Mouse (Mus musculus): Measurements from ENCODE around the gene Dnah14.

The Dnah14 gene

DNA sequence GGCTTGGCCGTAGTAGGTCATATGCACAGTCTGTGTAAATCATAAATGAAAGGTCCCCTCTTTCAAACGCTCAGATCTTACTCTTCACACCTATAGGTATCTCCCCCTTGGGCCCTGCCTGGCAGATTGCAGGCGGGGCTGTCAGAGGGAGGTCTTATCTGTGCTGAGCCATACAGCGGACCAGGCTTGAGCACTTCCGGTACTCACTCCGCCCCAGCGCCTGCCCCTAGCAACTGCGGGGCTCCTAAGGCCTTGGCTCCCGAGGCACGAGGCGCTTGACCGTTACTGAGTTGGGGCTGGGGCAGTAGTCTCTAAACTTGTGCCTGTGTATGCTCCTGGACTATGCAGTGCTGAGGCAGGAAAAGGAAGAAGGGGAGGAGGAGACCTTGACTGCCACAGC, at the start of gene Dnah14:
Gene Dnah14 (plus strand): TSS at position 238 of the 400 bp plus-strand sequence.
- no peak for DNase-seq (ENCODE audit: extremely low read depth, insufficient read length, low spot score)

DNA sequence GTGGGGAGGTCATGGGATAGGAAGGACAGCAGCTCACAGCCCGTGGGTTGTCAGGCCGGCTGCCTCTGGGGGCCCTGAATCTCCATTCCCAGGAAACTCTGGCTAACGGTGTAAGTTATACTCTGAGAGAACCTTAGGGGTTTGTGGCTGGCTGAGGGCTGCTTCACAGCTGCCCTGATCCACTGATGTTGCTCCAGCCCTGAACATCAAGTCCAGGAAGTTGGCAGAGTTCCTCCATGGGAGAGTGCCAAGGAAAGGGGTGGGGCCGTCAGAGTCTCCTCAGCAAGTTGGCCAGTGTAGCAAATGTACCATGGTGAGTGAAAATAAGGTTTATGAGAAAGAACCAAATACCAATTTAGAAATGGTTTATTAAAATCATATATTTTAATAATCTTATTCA, 47.0 kb upstream of the Dnah14 start:
- DNase-seq (ENCODE audit: extremely low read depth, insufficient read length, low spot score), result peak; percentile 74

DNA sequence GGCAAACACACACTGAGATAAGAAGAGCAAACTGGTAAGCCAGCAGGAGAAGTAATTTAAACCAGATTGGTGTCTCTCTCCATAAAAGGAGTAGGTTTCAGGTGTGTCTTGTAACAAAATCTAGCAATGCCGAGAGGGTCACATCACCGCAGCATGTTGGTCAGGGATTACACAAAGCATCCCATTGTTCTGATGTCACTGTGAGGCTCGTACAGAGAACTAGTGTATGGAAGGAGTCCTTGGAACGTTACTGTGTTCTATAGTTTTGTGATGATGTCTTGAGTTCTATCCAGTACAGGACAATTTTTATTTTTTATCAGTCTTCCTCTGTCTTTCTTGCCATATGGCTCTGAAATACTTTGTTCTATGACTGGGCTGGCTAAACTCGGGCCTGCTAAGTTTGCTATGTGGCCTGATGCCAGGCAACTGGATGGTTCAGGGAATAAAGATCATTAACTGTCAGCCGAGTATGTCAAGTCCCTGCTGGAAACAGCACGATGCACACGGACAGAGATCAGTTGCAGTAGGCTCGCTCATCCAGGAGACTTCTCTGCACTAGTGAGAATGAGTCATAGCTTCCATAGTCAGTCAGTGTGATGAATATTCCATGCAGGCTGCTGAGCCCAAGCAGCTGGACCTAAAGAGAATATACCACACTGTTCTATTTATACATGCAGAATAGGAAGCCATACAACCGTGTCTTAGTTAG, 41.0 kb upstream of the Dnah14 start:
- DNase-seq (ENCODE audit: extremely low read depth, insufficient read length, low spot score), result peak; percentile 38

DNA sequence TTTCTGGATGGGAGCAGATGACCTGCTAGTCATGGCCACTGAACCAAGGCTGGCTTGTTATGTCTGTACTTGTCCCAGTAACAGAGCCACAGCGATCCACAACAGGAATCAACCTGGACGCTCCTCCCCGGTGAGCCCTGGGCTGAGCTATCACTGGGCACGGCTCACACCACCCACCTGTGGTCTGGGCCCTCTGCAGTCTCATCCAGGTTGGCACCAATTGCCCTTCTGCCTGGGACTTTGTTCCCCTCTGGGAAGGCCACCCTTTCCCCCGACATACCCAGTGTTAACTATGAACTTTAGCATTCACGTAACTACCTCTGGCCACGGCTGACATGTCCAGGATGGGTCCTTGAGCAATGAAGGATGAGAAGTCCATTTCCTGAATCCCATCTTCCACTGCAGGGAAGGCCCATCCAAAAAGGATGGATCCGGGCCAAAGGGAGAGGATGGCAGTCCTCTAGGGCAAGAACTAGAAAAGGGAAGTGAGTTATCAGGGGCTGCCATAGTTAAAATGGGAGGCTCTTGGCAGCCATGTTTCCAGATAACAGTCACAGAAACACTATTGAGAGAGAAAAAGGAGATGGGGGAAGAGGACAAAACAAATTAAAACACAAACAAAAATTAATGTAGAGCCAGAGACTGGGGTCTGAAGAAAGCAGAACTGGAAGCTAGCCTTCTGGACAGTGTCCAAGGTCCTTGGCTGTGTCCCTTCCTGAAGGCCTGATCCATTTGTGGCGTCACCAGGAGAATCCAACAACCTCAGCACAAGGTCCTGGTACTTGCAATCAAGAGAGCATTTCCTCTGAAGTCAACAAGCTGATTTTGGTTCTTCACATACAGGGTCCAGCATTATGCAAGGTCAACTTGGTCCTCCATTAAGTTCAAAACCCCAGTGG, 38.5 kb upstream of the Dnah14 start:
- no peak for DNase-seq (ENCODE audit: extremely low read depth, insufficient read length, low spot score)

DNA sequence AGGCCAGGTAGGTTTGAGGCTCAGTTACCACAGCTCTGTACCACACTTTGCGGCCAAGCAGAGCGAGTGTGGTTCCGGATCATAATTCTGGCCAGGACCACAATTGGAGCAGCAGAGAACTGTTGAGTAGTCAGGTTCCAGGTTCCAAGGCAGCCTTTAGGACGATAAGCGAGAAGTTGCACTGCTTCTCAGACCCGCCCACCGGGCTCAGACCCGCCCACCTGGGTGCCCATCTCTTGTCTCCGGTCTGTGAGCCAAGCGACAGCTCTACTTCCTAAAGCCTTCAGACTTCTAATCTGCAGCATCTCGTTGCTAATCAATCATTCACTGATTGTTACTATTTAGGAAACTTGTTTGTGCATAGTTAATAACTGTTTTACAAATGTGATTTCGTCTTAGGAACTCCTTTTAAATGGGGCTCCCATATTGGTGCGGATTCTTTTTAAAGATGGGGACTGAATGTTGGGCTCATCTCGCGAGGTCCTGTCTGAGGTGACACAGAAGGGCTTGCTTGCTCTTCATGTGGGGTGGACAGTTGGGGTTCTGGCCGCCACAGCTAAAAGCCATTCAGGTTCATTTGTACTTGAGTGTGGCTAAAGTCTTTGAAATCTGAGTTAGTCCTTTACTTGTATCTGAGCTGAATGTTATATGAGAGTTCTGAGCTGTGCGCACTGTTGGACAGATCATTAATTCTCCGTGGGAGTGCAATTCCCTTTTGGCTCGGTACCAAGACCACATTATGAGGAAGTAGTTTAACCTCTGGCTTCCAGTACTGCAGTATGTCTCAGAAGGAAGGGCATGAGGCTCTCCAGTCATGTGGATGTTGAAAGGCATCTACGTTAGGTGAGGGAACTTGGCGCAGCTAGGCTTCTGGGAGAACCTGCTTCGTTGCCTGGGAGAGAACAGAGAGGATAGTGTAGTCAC, 36.3 kb upstream of the Dnah14 start:
- DNase-seq (ENCODE audit: extremely low read depth, insufficient read length, low spot score), result no peak

DNA sequence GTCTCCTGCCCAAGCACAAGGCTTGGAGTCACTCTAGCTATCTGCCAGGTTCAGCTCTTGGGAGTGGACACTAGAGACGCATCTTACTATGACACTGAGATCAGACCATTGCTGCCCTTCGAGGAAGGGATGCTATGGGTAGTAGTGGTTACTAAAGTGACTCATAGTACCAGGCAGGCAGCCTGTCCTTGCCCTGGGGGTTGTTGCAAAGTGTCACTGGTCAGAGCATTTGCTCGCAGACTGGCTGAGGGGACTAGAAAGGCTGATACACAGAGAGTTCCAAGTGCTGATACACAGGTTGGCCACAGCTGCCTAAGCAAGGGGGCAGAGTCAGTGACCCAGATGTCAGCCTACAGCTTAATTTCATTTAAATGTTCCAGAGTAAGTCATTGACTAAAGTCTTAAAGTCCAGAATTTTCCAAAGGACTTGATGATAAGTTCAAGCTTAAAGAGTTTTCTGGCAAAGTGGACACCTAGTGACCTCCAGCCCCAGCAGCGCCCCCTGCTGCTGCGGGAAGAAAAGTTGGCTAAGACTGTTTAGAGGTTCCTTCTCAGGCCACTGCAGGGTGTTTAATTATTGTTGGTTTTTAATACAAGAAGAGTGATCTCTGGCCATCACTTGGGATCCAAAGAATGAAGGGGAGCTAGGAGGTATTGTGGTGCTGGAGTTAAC, 32.5 kb upstream of the Dnah14 start:
- peak; percentile 48 for DNase-seq (ENCODE audit: extremely low read depth, insufficient read length, low spot score)

DNA sequence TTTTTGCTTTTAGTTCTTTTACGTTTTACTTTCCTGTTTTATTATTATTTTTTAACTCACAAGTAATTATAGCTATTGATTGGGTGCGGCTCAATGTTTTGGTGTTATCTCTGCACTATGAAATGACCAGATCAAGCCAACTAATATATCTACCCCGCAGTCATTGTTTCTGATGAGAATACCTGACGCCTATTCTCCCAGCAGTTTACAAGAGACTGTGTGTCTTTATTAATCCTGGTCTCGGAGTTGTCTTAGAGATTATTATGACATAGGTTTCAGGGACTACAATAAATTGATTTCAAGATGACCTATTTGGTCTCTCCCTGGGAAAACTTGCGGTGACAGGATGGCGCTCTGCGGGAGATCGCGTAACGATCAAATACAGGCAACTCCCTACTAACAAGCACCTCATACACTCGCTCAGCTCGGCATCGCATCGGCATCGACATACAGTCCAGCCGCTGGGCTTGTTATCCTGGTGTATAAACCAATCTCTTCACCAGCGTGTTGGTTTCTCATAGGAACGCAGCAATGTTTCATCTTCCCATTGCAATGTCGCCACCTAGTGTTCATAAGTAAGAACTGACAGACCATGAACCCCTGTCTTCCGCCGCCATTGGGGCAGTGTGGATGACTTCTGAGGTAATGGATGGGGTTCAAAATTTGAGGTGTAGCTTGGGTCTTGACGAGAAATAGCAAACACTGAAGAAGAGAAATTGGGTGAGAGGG, 31.2 kb upstream of the Dnah14 start:
- peak; percentile 62 for DNase-seq (ENCODE audit: extremely low read depth, insufficient read length, low spot score)

DNA sequence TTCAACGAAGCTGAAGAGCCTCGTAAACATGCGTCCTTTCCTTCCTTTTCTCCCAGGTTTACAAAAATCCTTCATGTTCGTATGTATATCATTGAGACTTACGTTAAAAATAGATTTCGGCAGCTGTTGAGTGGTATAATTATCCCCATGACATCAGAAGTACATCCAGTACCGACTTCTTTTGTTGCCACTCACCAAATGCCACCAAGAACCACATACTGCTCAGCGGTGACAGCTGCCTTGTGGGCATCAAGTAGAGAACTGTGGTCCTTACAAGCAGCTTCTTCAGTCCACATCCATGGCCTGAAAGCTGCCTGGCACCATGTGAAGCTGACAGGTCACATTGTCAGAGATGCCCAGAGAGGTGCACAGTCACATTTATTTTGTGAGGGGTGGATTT, 26.4 kb upstream of the Dnah14 start:
- no peak for DNase-seq (ENCODE audit: extremely low read depth, insufficient read length, low spot score)

DNA sequence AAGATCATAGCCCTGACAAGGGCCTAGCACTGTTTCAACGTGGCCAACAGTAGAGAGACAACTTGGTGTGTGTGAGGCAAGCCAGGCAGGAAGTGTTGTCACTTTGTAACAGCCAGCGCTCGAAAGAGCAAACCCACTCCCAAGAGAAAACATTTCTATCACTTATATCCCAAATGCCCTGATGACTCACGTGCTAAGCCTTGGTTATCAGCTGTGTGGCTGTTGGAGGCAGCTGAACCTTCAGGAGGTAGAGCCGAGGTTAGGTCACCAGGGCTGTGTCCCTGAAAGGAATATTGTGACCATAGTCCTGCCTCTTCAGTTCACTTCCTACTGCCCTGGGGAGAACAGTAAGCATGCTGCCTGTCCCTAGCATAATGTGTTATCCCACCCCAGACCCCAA, 25.5 kb upstream of the Dnah14 start:
- DNase-seq (ENCODE audit: extremely low read depth, insufficient read length, low spot score), result no peak

DNA sequence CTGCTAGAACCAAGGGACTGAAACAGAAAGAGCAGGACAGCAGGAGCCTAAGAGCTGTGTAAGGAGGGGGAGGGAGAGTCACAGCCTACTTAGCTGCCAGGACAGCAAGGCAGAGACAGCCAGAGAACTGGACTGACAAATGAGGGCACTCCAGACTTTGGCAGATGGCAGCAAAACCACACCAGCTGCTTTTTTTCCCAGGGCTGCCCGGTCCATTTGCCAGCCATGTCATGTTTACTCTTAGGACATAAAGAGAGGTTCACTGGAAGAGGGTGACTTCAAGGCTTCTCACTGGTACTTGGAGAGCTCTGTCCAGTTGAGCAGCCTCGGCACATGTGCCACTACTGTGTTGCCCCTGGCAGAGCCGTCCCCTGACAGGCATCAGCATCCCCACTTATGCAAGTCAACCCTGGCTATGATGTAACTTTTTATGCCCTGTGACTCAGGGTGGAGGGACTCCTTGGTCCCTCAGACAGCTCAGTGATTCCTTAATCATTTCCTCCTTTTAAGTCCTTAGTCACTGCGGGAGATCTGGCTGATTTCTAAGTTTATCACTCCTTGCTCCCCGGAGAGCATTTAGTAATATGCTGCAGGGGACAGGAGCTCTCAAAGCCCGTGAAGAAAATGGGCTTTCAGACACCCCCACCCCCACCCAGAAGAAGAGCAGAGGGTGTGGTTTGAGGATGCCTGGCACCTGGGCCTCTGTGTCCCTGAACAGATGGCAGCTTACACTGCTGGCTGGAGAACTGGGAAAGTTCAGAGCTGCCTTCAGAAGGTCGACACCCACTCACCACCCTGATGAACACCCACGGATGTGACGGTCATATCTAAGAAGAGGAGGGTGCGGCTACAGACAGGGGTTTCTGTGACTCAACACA, 23.6 kb upstream of the Dnah14 start:
- DNase-seq (ENCODE audit: extremely low read depth, insufficient read length, low spot score), result peak; percentile 84

DNA sequence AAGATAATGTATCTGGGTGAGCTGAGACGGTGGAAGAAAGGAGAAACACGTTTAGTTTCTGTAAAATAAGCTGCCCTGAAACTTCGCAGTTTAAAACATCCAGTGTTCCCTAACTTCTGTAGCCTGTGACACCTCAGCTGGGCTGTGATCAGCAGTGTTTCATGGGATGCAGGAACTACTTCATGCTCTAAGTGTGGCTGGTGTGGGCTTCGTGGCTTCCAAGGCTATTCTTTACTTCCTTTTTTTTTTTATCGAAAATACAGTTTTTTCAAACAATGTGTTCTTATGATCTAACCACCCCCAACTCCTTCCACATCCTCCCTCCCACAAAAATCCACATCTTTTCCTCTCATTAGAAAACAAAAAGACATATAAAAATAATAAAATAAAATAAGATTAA, 20.9 kb upstream of the Dnah14 start:
- no peak for DNase-seq (ENCODE audit: extremely low read depth, insufficient read length, low spot score)

DNA sequence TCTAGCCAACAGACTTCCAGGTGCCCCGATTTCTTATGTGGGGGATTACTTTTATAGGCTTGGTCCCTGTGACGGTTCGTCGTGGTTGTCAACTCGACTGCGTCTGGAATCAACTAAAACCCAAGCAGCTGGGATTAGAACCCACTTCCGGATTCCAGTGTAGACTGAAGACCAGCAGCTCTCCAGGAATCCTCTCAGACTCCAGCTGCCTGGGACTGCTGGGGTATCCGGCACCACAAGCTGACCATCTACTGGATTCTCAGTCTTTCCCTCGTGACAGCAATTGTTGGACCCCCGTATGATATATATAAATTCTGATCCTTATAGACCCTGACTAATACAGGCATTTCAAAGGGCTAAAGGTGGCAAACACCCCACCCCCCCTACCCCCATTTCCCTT, 16.7 kb upstream of the Dnah14 start:
- no peak for DNase-seq (ENCODE audit: extremely low read depth, insufficient read length, low spot score)

DNA sequence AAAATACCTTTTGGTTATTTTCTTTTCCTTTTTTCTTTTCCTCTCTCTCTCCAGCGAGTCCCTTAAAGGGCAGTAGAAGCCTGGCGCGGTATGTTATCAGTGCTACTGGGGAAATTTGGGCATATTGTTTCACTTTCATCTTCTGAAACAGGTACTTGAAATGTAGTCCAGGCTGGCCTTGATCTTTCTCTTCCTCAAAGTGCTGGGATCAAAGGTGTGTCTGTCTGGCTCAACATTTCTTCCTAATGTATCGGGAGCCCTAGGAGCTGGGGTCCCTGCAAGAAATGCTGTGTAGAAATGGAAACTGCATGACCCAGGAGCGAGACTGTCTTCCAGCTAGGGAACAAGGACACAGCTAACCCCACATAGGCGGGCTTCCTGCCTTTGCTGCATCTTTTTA, 16.0 kb upstream of the Dnah14 start:
- no peak for DNase-seq (ENCODE audit: extremely low read depth, insufficient read length, low spot score)

DNA sequence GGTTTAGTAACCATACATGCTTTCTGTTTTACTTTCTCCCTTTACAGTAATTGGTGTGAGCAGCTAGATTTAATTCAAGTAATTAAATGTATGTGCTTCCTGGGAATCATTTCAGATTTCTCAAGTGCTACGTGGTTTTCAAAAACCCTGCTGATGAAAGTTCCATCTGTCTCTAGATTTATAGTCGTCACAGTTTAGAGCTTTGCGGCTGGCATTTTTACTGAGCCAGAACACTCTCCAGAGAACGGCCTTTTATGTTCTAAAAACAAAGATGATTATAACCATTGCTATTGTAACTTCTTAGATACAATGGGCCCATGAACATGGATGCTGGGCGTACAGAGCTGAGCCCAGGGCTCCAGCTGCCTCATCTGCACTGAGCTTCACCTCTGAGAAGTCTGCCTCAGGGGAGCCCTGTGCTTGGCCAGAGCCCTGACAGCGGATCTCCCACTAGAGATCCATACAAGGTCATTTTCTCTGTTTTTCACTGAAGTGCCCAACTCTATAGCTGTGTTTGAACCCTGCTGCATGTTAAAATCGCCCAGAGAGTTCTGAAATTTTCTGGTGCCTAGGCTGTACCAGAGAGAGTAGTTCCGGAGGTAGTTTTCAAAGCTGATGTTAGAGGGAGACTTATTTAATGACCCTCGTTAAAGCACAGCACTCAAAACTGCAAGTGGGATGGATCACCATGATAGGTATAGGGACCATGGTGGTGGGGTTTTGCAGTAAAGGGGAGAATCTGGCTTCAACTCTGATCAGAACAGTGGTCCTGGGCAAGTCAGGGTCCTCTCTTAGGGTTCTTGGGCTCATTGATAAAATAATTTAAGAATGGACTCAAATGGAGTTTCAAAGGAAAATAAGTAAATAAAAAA, 15.2 kb upstream of the Dnah14 start:
- no peak for DNase-seq (ENCODE audit: extremely low read depth, insufficient read length, low spot score)

DNA sequence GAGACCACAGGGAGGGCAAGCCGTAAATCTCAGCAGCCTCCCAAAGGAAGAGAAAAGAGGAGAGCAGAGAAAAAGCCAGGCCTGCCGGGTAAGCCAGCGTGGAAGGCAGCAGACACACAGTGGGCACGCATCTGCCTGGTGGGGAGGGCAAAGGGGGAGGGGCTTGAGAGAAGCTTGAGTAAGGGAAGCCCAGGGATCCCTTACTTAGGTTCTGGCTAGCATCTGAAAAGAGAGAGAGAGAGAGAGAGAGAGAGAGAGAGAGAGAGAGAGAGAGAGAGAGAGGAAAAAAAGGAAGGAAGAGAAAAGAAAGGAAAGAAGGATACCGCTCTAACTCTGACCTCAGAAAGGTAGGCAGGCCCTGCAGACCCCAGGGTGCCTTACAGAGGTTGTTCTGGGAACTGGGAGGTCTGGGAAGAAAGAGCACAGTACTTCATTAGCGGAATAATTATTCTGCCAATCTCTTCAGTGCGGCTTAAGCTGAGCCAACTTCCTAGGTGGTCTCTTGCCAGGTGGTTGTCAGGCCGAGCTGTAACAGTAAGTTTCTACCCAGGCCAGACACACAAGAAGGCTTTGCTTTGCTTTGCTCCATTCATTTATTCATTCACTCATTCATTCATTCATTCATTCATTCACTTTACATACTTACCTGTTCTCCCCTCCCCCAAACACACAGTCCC, 14.5 kb upstream of the Dnah14 start:
- no peak for DNase-seq (ENCODE audit: extremely low read depth, insufficient read length, low spot score)

DNA sequence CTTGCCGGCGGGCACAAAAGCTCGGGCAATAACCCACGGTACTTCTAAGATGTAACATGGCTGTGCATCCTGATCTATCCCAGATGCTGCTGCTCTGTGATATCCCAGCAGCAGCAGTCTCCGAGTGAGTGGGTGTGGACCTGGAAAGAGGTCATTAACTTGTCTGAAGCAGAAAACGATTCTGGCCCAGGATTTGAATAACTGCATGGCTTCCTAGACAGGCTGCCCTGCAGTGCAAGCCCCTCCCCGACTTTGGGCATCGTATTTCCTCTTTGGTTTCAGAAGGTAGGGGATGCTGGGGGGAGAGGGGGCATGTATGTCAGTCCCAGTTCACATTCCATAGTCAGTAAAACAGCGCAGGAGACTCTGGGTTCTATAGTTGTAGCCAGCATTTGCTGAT, 6.9 kb upstream of the Dnah14 start:
- no peak for DNase-seq (ENCODE audit: extremely low read depth, insufficient read length, low spot score)

DNA sequence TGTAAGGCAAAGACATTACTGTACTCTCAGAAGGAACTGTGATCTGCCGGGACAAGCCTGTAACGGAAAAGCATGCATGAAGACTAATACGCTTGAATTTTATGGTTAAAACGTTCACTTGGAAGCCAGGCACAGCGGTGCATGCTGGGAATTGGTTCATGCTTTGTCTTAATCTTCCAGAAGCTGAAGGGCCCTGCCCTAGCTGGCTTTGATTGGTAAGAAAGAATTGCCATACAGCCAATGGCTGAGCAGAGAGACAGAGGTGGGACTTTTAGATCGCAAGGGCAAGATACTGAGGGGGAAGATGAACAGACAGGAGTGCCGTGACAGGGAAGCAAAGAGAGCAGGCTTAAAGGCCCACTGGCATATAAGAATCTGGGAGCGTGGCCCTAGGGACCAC, 6.8 kb downstream of the Dnah14 start:
- no peak for DNase-seq (ENCODE audit: extremely low read depth, insufficient read length, low spot score)
